Mouse (Mus musculus) heart, adult 11 months (tissue): ENCODE data around the gene C77080.

Experiments used
- DNase-seq: peaks from one replicate; pipeline ENCODE4 v3.0.0; 2022

C77080 gene

DNA sequence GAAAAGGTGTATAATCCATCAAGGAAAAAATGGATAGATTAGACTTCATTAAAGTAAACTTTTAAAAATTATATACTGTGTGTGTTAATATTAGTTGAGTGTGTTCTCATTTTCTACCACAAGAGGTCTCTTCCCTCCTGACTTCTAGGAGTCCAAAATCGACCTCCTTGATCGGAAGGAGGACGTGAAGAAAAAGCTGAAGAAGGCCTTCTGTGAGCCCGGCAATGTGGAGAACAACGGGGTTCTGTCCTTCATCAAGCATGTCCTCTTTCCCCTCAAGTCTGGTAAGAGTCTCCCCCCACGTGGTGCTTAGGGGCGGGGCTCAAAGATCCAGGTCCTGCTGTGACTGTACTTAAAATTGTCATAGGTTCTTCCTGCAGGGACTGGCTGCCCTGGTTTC is 51.7 kb downstream of the C77080 start:
- no peak for DNase-seq

DNA sequence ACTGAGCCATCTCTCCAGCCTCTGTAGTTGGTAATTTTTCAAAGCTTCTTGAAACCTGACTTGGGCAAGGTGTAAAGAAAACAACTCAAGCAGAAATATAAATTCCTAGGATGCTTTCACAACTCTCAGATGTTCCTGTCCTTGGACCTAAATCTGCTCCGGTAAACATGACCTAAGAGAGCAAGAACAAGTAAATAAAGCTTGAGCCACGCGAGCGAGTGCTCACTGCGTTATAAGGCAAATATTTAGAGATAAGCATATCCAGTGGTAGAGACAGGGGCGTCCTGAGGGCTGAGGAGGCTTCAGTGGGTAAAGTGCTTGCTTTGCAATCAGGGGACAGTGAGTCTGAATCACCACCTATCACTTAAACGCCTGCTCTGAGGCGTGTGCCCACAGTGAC is 54.4 kb downstream of the C77080 start:
- no peak for DNase-seq

- no peak for DNase-seq
These were observed 56.5 kb downstream of the C77080 start for GRCm38 (mm10) chr4:129204655-129205054.

DNA sequence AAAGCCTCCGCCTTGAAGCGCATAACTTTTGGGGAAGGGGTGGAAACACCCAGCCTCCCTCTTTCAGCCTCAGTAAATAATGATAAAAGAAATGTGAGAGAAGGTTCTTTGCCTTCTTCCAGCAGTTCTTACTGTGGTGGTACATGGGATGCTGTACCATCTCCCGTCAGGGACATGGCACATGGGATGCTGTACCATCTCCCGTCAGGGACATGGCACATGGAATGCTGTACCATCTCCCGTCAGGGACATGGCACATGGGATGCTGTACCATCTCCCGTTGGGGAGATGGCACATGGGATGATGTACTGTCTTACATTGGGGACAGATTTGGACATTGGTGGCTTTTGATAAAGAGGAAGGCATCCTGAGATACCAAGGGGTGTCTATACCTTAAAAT is 63.7 kb downstream of the C77080 start:
- peak; percentile 68 for DNase-seq

DNA sequence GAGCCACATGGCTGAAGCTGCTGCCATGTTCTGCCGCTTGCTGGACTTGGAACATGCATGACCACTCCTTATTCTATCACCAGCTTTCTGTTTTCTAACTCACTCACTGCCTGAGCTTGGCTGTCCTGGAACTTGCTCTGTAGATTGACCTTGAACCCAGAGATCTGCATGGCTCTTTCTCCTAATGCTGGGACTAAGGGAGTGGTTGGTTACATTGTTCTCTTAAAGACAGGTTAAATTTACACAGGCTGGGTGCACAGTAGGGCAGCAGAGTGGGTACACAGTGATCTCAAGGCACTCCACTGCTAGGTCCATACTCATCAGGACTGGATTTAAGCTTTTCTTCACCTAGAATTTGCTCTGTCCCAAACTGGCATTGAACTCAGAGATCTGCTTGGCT is 66.9 kb downstream of the C77080 start:
- DNase-seq: no peak

DNA sequence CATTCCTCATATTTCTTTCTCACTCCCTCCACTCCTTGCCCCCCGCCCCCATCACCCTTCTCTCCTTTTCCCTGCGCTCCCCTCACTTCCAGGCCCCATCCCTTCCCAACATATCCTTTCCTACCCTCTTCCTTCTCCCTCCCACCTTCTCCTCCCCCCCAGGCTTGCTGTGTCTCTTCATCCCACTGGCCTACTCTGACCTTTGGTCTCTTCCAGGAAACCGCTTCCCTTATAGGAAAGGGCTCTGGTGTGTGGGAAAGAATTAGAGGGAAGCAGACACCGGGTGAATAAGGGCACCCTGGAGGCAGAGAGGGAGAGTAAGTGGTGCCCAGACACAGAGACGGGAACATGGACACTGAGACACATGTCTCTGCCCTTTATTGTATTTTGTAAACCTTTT is 69.5 kb downstream of the C77080 start:
- no peak for DNase-seq

DNA sequence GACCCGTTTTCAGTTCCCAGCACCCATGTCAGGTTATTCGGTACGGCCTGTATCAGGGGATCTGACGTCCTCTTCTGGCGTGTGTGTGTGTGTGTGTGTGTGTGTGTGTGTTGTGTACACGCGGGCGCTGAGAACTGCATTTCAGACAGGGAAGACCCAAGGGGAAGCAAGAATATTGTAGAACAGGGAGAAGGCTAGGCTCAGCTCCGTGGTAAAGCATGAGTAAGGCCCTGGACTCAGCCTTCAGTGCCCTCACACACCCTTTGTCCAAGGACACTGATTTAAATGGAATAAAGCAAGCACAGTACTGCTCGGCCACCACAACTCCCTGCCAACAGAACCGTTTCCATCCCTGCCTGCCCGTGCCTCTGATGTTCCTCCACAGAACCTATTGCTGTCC is 70.7 kb downstream of the C77080 start:
- DNase-seq: peak; percentile 87

- DNase-seq: peak; percentile 100
These were observed 71.4 kb downstream of the C77080 start, which contains the start of the genes S100pbp and Yars for GRCm38 (mm10) chr4:129189542-129190519. S100pbp (minus strand) TSS chr4:129189727. Yars (plus strand) TSS chr4:129189760.

- DNase-seq: no peak
These were observed 72.2 kb downstream of the C77080 start for GRCm38 (mm10) chr4:129188803-129189541.

GRCm38 (mm10) chr4:129188041-129188659 is 73.1 kb downstream of the C77080 start:
- peak; percentile 80 for DNase-seq

DNA sequence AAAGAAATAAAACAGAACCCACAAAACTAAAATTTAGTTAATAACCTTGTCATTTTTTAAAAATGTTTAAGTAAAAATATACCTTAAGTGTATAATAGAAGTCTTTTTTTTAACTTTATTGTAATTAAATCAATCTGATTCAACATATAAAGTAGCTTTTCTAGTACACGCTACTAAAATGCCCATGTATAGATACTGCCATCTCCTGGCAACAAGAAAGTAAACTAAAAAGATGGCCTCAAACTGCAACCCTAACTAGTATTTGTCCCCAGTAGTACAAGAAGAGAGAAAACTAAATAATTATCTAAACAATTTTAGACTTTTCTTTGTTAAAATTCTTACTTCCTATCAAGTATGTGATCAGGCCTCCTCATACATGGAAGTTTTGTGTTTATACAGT is 81.6 kb downstream of the C77080 start:
- no peak for DNase-seq

- no peak for DNase-seq
These were observed 88.7 kb downstream of the C77080 start for GRCm38 (mm10) chr4:129172529-129172928.
